Mouse (Mus musculus) testis, adult 2 months (tissue): ENCODE measurements around the gene Acot7. TPM values are rescaled to one million over a fixed set of nuclear protein-coding genes. Genes with fewer than 3 reads are reported as not detected.

Experiments
- H3K27ac ChIP-seq: fragments of 200-500 bp; 2 replicates; pipeline ENCODE4 v1.5.1; 2012; ENCODE audit warnings: low read depth, low read length; ENCODE audit not compliant: control insufficient read depth, insufficient read depth
- H3K27me3 ChIP-seq: fragments of 200-500 bp; 2 replicates; pipeline ENCODE4 v1.6.1; 2012; ENCODE audit warnings: mild to moderate bottlenecking, low read length, moderate library complexity; ENCODE audit not compliant: control insufficient read depth, insufficient read depth
- H3K36me3 ChIP-seq: fragments of 200-500 bp; 2 replicates; pipeline ENCODE4 v1.6.1; 2012; ENCODE audit warnings: mild to moderate bottlenecking, low read length; ENCODE audit not compliant: control insufficient read depth, insufficient read depth
- H3K4me1 ChIP-seq: fragments of 200-500 bp; 2 replicates; pipeline ENCODE4 v1.6.1; 2012; ENCODE audit warnings: low read length; ENCODE audit not compliant: control insufficient read depth, insufficient read depth
- H3K4me3 ChIP-seq: fragments of 200-500 bp; 2 replicates; pipeline ENCODE4 v1.5.1; 2012; ENCODE audit warnings: low read depth, mild to moderate bottlenecking, low read length, moderate library complexity, mixed read lengths; ENCODE audit not compliant: control insufficient read depth
- CTCF ChIP-seq: fragments of 200-500 bp; IDR thresholded peaks from 2 replicates; pipeline ENCODE4 v1.5.1; 2012; ENCODE audit warnings: low read depth, mild to moderate bottlenecking, inconsistent platforms, low read length, moderate library complexity; ENCODE audit not compliant: control insufficient read depth, insufficient read depth, insufficient replicate concordance
- POLR2A ChIP-seq: fragments of 200-500 bp; IDR thresholded peaks from 2 replicates; pipeline ENCODE4 v1.6.1; 2012; ENCODE audit warnings: low read depth, mild to moderate bottlenecking, inconsistent platforms, low read length, moderate library complexity; ENCODE audit not compliant: control insufficient read depth
- polyA plus RNA-seq: library from polyadenylated mRNA; depleted of rRNA; stranded (reverse); fragments of >200 nt; gene quantifications from 2 replicates; pipeline ENCODE4 v1.2.3, GENCODE M21; 2012

The Acot7 gene
- polyA plus RNA-seq, 1 experiment: 685 TPM

DNA sequence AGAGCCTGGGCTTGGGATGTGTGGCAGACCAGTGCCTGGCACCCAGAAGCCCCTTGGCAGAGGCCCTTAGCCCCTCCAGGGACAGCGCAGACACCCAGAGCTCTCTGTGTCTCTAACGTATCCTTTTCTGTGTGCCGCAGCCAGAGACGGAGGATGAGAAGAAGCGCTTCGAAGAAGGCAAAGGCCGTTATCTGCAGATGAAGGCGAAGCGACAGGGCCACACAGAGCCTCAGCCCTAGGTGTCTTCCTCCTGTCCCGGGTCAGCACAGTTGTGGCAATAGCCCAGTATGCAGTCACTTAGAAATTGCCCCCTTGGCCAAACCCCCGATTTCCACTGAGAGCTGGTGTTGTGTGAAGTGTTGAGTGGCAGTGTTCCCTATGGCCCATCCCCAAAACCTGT, 93.4 kb downstream of the Acot7 start:
- TF ChIP-seq POLR2A (no peak), CTCF (no peak)
- peaks cover 8% of the 10 kb centered on the region for H3K4me1 ChIP-seq
- no peaks in the 10 kb centered on the region for H3K36me3 ChIP-seq
- H3K27ac ChIP-seq: no peak overlapping the region
- no peaks in the 10 kb centered on the region for H3K27me3 ChIP-seq
- H3K4me3 ChIP-seq: no peak overlapping the region; the same call in 1 of the 2 replicates

DNA sequence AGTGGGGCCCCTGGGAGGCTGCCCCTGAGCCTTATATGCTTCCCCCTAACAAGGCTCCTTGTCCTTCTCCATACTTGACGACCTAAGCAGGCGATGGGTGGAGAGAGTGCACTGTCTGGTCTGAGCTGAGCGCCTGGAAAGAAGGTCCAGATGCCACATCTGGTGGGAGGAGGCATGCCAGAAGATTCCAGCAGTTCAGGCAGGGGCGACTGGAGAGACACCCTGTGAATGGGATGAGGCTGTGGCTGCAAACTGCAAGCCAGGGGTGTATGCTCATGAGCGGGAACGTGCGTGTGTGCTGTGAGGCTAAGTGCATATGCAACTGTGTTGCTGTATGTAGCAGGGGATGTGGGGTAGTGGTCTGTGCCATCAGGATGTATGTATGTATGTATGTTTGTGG, 94.1 kb downstream of the Acot7 start:
- H3K27ac ChIP-seq: no peak overlapping the region
- H3K36me3 ChIP-seq: no peaks in the 10 kb centered on the region
- H3K27me3 ChIP-seq: no peaks in the 10 kb centered on the region
- no peak overlapping the region; the same call in 1 of the 2 replicates for H3K4me3 ChIP-seq
- no peak for TF ChIP-seq CTCF
- TF ChIP-seq POLR2A: 0 out of 2 replicates have a peak, but pooled peaks have one; percentile 14
- H3K4me1 ChIP-seq: peaks cover 8% of the 10 kb centered on the region

DNA sequence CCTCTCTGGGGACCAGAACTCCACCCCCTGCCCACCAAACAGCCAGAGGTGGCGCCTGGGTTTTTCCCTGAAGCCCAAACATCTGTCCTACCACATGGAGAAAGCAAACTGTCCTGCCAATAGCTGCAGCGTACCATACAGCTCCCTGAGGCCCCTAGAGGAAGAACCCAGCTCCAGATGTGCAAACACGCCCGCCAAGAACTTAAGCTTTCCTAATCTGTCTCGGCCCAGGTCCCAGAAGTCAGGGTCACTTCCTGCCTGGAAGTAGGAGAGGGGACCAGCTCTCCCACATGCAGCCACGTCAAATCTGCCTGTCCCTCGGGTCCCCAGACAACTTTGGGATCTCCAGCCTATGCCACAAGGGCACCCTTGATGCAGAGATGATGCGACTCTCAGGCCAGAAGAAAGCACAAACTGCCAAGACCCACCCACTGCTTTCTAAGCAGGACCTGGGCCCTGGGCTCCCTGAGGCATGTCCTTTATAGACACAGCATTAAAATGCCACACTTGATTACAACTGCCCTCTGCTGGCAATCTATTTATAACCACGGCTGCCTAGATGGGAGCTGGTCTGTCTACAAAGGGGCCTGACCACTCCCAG, 94.6 kb downstream of the Acot7 start:
- no peak for TF ChIP-seq CTCF
- no peak for TF ChIP-seq POLR2A
- Histone ChIP-seq H3K4me3 (peak overlapping the region; percentile 65), H3K4me1 (peaks cover 8% of the 10 kb centered on the region), H3K36me3 (no peaks in the 10 kb centered on the region), H3K27ac (no peak overlapping the region), H3K27me3 (no peaks in the 10 kb centered on the region)

DNA sequence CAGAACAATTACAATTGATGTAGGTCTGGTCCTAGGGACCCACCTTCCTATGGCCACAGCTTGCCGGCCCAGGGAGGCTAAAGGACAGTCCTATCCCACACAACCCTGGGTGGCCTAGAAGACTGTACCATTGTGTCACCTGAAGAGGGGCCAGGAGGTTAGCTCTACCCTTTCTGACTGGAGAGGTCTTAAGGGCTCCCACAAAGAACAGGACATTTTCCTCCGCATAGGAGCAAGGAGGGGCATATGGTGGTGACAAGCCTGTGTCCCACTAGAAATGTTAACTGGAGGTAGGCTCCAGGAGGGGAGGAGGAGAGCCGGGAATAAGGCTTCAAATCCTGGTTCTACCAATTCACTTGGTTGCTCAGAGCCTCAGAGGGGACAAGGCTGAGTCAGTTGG, 95.3 kb downstream of the Acot7 start:
- Histone ChIP-seq H3K4me1 (peaks cover 8% of the 10 kb centered on the region), H3K4me3 (peak overlapping the region; percentile 65), H3K36me3 (no peaks in the 10 kb centered on the region), H3K27ac (no peak overlapping the region), H3K27me3 (no peaks in the 10 kb centered on the region)
- TF ChIP-seq POLR2A (no peak), CTCF (no peak)

DNA sequence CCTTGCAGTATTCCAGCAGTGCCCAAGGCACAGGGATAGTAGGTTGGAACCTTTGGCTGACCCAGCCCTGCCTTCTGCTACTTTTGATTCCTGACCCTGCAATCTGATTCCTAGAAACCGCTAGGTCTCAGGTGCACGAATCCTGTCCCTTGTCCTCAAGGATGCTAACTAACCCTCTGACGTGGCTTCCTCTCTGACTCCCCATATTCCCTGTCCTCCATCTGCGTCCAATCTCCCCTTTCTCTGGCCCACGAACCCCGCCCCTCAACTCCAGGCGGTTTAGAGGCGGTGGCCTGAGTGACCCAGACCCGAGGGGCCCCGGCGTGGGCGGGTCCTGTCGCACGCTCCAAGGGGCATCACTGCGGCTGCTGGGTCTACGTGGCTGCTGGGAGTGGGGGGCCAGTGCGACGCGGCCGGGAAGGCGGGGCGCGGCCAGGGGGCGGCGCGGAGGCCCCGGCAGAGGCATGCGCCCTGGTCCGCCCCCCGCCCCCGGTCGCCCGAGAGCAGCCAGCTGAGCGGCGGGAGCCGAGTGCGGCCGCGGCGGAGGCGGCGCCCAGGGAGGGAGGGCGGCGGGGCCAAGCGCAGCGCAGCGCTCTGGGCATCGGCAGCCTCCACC, 95.8 kb downstream of the Acot7 start, which contains the start of gene Gpr153:
Gene Gpr153 (plus strand): TSS at position 612 of the 616 bp plus-strand sequence.
- Histone ChIP-seq H3K4me1 (peaks cover 8% of the 10 kb centered on the region), H3K27me3 (no peaks in the 10 kb centered on the region), H3K4me3 (peak within 1 kb of the TSS; percentile 65), H3K27ac (peak within 1 kb of the TSS; percentile 59), H3K36me3 (no peaks in the 10 kb centered on the region)
- TF ChIP-seq POLR2A (no peak), CTCF (no peak)

DNA sequence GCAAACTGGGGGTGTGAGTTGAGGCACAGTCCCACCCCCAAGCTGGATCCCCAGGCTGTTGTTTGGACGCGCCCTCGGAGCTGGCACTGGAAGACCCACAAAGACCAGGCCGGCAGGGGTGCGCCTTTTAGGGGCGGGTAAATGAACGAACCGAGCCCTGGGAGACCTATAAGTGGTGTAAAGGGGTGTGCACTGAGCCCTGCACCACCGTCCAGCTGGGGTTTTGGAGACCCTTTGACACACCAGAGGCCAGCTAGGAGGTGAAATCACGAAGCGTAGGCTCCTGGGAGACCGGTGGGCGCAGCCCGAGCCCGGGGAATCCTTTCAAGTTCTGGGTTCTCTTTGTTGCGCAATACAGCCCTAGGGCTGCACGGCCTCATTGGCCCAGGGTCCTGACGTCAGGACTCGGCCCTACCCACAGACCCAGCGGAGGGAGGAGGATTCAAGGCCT, 96.8 kb downstream of the Acot7 start:
- Histone ChIP-seq H3K27ac (peak overlapping the region; percentile 59), H3K4me3 (peak overlapping the region; percentile 65), H3K4me1 (peaks cover 8% of the 10 kb centered on the region), H3K36me3 (no peaks in the 10 kb centered on the region), H3K27me3 (no peaks in the 10 kb centered on the region)
- TF ChIP-seq CTCF (no peak), POLR2A (peak; percentile 17; the same call in 1 of the 2 replicates)
